Mouse (Mus musculus) CH12.LX (cell line): ENCODE results near the gene Kcnh3.

Source experiments
- CTCF ChIP-seq, 2 experiments: IDR thresholded peaks in 1 of 2; conservative IDR thresholded peaks in 1 of 2; 2 replicates each; pipeline ENCODE4 v1.5.1; 2011 to 2012; ENCODE audit warnings: low read depth in 2 of 2, low read length in 2 of 2, improper control_type of control experiment in 1 of 2, inconsistent platforms in 1 of 2, mild to moderate bottlenecking in 1 of 2, moderate library complexity in 1 of 2
- ETS1 ChIP-seq: conservative IDR thresholded peaks from 2 replicates; pipeline ENCODE4 v1.6.1; 2012; ENCODE audit warnings: low read depth, mild to moderate bottlenecking, inconsistent platforms, low read length, improper control_type of control experiment, moderate library complexity
- USF2 ChIP-seq: conservative IDR thresholded peaks from 2 replicates; pipeline ENCODE4 v1.6.1; 2011; ENCODE audit warnings: low read depth, low read length, improper control_type of control experiment

GRCm38 (mm10) chr15:99234326-99235010 is 9.8 kb downstream of the Kcnh3 start:
- TF ChIP-seq CTCF (conservative IDR thresholded peaks at IDR 0.05 in 1 of 2, IDR thresholded peaks at IDR 0.05 in 1 of 2; ENCODE audit: low read depth in 2 of 2, low read length in 2 of 2) (no peak), USF2 (no peak), ETS1 (no peak)
